Mouse (Mus musculus): Measurements from ENCODE around the gene Gm15107.
"Not testable (repeated sequence)": the region's sequence is repeated elsewhere in the genome, so short reads cannot be mapped to it uniquely, and the experiment has no call there.

Gm15107 gene

GRCm38 (mm10) chrX:148180424-148180823, at the start of gene Gm15107:
Gm15107 (plus strand) TSS chrX:148180724.
- DNase-seq (ENCODE audit: low spot score in 2 of 2): not testable (repeated sequence)
